In the genomic region with DNA sequence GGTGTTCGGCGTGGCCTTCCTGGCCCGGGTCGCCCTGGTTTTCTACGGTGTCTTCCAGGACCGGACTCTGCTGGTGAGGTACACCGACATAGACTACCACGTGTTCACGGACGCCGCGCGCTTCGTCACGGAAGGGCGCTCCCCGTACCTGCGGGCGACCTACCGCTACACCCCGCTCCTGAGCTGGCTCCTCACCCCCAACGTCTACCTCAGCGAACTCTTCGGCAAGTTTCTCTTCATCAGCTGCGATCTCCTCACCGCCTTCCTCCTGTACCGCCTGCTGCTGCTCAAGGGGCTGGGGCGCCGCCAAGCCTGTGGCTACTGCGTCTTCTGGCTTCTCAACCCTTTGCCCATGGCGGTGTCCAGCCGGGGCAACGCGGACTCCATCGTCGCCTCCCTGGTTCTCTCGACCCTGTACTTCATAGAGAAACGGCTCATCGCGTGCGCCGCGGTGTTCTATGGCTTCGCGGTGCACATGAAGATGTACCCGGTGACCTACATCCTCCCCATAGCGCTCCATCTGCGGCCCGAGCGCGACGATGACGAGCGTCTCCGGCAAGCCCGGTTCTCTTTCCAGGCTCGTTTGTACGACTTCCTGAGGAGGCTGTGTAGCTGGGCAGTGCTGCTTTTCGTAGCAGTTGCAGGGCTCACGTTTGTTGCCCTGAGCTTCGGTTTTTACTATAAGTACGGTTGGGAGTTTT, we compare ENCODE assay signal across 8 mouse cellular contexts. TPM values are rescaled to one million over a fixed set of nuclear protein-coding genes. Genes with fewer than 3 reads are reported as not detected.
DNase-seq lines count a peak whose midpoint lies in the region; ATAC-seq and TF ChIP-seq lines count a peak whose summit lies in the region.

No protein-coding gene starts in this region.

- H3K9me3 ChIP-seq in forebrain, embryonic 13.5 days (replicated peaks) = no peaks in the 10 kb centered on the region
- no peaks in the 10 kb centered on the region; the same call in 1 of the 2 replicates for H3K9me3 ChIP-seq in intestine, embryonic 14.5 days (ENCODE audit: control insufficient read depth, low read length)
- H3K9me3 ChIP-seq in stomach, embryonic 15.5 days = no peaks in the 10 kb centered on the region

- TF ChIP-seq CTCF in left cerebral cortex, adult 2 months (IDR thresholded peaks at IDR 0.05) = no peak

- peaks cover 21% of the 10 kb centered on the region for H3K36me3 ChIP-seq in forebrain, embryonic 13.5 days (ENCODE audit: poor library complexity, severe bottlenecking)
- H3K36me3 ChIP-seq in intestine, embryonic 14.5 days (ENCODE audit: control insufficient read depth, insufficient read depth, low read length) = peaks cover 26% of the 10 kb centered on the region
- H3K36me3 ChIP-seq in macrophage (ENCODE audit: inconsistent target) = peaks cover 17% of the 10 kb centered on the region; the same call in 1 of the 2 replicates
- 0 out of 2 replicates have a peak, but pooled peaks cover 3% of the 10 kb centered on the region for H3K36me3 ChIP-seq in stomach, embryonic 15.5 days

- H3K4me2 ChIP-seq in forebrain, embryonic 13.5 days = peak overlapping the region; percentile 100
- peak overlapping the region; percentile 94 for H3K4me2 ChIP-seq in intestine, embryonic 14.5 days (ENCODE audit: low read length)
- H3K4me2 ChIP-seq in stomach, embryonic 15.5 days = peak overlapping the region; percentile 95

- WGBS in forebrain, embryonic 13.5 days = 3% methylated on average over 62 of the region's 62 CpGs
- 2% methylated on average over 62 of the region's 62 CpGs for WGBS in intestine, embryonic 14.5 days
- under 1% methylated on average over 62 of the region's 62 CpGs for WGBS in macrophage (ENCODE audit: missing documents)
- 2% methylated on average over 61 of the region's 62 CpGs for WGBS in stomach, embryonic 15.5 days

- H3K27me3 ChIP-seq in forebrain, embryonic 13.5 days = no peaks in the 10 kb centered on the region
- H3K27me3 ChIP-seq in intestine, embryonic 14.5 days (replicated peaks; ENCODE audit: control insufficient read depth, insufficient read depth, low read length) = no peaks in the 10 kb centered on the region
- H3K27me3 ChIP-seq in stomach, embryonic 15.5 days (replicated peaks) = no peaks in the 10 kb centered on the region

- intact Hi-C loops in left cerebral cortex, adult 2 months (cut with DNase I) = no loop called here

- ATAC-seq in forebrain, embryonic 13.5 days = no peak; the same call in 1 of the 2 replicates
- ATAC-seq in intestine, embryonic 14.5 days (replicated peaks; ENCODE audit: low FRiP score, low TSS enrichment, low read depth) = no peak; the same call in none of the 2 replicates
- no peak; the same call in 1 of the 2 replicates for ATAC-seq in stomach, embryonic 15.5 days (ENCODE audit: insufficient read depth, low FRiP score, low read depth)

- peak overlapping the region; percentile 92 for H3K9ac ChIP-seq in forebrain, embryonic 13.5 days
- H3K9ac ChIP-seq in intestine, embryonic 14.5 days (ENCODE audit: low read length) = peak overlapping the region; percentile 86
- H3K9ac ChIP-seq in stomach, embryonic 15.5 days = peak overlapping the region; percentile 76

- H3K27ac ChIP-seq in left cerebral cortex, adult 2 months = peak overlapping the region; percentile 82
- H3K27ac ChIP-seq in forebrain, embryonic 13.5 days = peak overlapping the region; percentile 25
- peak overlapping the region; percentile 43; the same call in 1 of the 2 replicates for H3K27ac ChIP-seq in intestine, embryonic 14.5 days (ENCODE audit: low read depth)
- H3K27ac ChIP-seq in macrophage = peak overlapping the region; percentile 28; the same call in 1 of the 2 replicates
- H3K27ac ChIP-seq in stomach, embryonic 15.5 days = peak overlapping the region; percentile 60

- H3K79me2 ChIP-seq in macrophage (ENCODE audit: inconsistent target) = peaks cover 54% of the 10 kb centered on the region

- DNase-seq in left cerebral cortex, adult 2 months (ENCODE audit: extremely low spot score in 1 of 2, low spot score in 2 of 2) = no peak
- DNase-seq in left cerebral cortex, adult 18-20 months (ENCODE audit: low spot score in 2 of 2) = no peak
- peak; percentile 45 for DNase-seq in NIH3T3 (ENCODE audit: low read depth)
- peak; percentile 72 for DNase-seq in intestine, embryonic 14.5 days (ENCODE audit: low spot score)
- no peak for DNase-seq in right cerebral cortex, postnatal 14 days

- H3K4me1 ChIP-seq in forebrain, embryonic 13.5 days = peaks cover 35% of the 10 kb centered on the region
- H3K4me1 ChIP-seq in intestine, embryonic 14.5 days (replicated peaks; ENCODE audit: control insufficient read depth, insufficient read depth, low read length) = peaks cover 6% of the 10 kb centered on the region; the same call in 1 of the 2 replicates
- peaks cover 13% of the 10 kb centered on the region for H3K4me1 ChIP-seq in stomach, embryonic 15.5 days

- peak overlapping the region; percentile 100 for H3K4me3 ChIP-seq in left cerebral cortex, adult 2 months
- peak overlapping the region; percentile 97 for H3K4me3 ChIP-seq in forebrain, embryonic 13.5 days
- H3K4me3 ChIP-seq in intestine, embryonic 14.5 days (ENCODE audit: low read depth, low read length) = peak overlapping the region; percentile 92
- H3K4me3 ChIP-seq in macrophage (ENCODE audit: inconsistent target) = peak overlapping the region; percentile 77
- H3K4me3 ChIP-seq in stomach, embryonic 15.5 days (replicated peaks) = peak overlapping the region; percentile 88

RNA-seq across cellular contexts. Expression of gene Pigm, which starts 0.6 kb away (rescaled TPM):
- total RNA-seq in left cerebral cortex, adult 2 months (2021) = 1 to 10 TPM; 9.3 to 9.8 TPM
- 1 to 10 TPM; 7.9 to 8.6 TPM for total RNA-seq in left cerebral cortex, adult 18-20 months (2021)
- 5.6 and 6.2 TPM in 2 replicates for polyA plus RNA-seq in forebrain, embryonic 13.5 days (2015; fragmentation: Nextera tagmentation; extraction: Ambion mirVana)
- 8.7 TPM in 2 replicates for polyA plus RNA-seq in intestine, embryonic 14.5 days (2014; fragmentation: Nextera tagmentation; extraction: Ambion mirVana)
- 10 to 100 TPM in 24 of 26 experiments, 1 to 10 TPM in 2; 8.4 to 37.2 (median 20.2) TPM for total RNA-seq in macrophage (2018; cell fraction: chromatin; rRNA removed)
- 10 to 100 TPM in 3 of 26 experiments, 1 to 10 TPM in 23; 6.0 to 11.9 (median 8.2) TPM for total RNA-seq in macrophage (2018; cell fraction: cytosol; rRNA removed)
- 10 to 100 TPM; 16.2 to 47.3 (median 25.2) TPM for total RNA-seq in macrophage (2018; cell fraction: nucleus; rRNA removed)
- polyA plus RNA-seq in macrophage (2018) = 5.6 to 9.2 TPM (median 7.8 TPM) in 3 replicates
- polyA plus RNA-seq in stomach, embryonic 15.5 days (2015; fragmentation: Nextera tagmentation; extraction: Ambion mirVana) = 6.1 and 6.7 TPM in 2 replicates

RNA-seq across cellular contexts. Expression of gene Kcnj10, which starts 35.9 kb away (rescaled TPM):
- total RNA-seq in left cerebral cortex, adult 2 months (2021) = 100 to 1,000 TPM in 1 of 2 experiments, 10 to 100 TPM in 1; 86.5 to 108 TPM
- 10 to 100 TPM; 67.5 to 87.1 TPM for total RNA-seq in left cerebral cortex, adult 18-20 months (2021)
- 1.2 and 1.5 TPM in 2 replicates for polyA plus RNA-seq in forebrain, embryonic 13.5 days (2015; fragmentation: Nextera tagmentation; extraction: Ambion mirVana)
- polyA plus RNA-seq in intestine, embryonic 14.5 days (2014; fragmentation: Nextera tagmentation; extraction: Ambion mirVana) = 0.07 and 0.09 TPM in 2 replicates
- under 1 TPM in 3 of 26 experiments, not detected in 23; 0.10 to 0.13 (median 0.12) TPM for total RNA-seq in macrophage (2018; cell fraction: chromatin; rRNA removed)
- under 1 TPM; 0.08 to 0.67 (median 0.20) TPM for total RNA-seq in macrophage (2018; cell fraction: cytosol; rRNA removed)
- under 1 TPM in 22 of 26 experiments, not detected in 4; 0.11 to 0.51 (median 0.24) TPM for total RNA-seq in macrophage (2018; cell fraction: nucleus; rRNA removed)
- 0.28 to 1.9 TPM (median 0.66 TPM) in 3 replicates for polyA plus RNA-seq in macrophage (2018)
- polyA plus RNA-seq in stomach, embryonic 15.5 days (2015; fragmentation: Nextera tagmentation; extraction: Ambion mirVana) = 0.10 and 0.17 TPM in 2 replicates

RNA-seq across cellular contexts. Expression of gene Kcnj9, which starts 47.8 kb away (rescaled TPM):
- 100 to 1,000 TPM; 137 to 138 TPM for total RNA-seq in left cerebral cortex, adult 2 months (2021)
- total RNA-seq in left cerebral cortex, adult 18-20 months (2021) = 100 to 1,000 TPM; 132 to 133 TPM
- polyA plus RNA-seq in forebrain, embryonic 13.5 days (2015; fragmentation: Nextera tagmentation; extraction: Ambion mirVana) = 1.8 and 3.0 TPM in 2 replicates
- 0.04 TPM in 1 of 2 replicates, not detected in the other for polyA plus RNA-seq in intestine, embryonic 14.5 days (2014; fragmentation: Nextera tagmentation; extraction: Ambion mirVana)
- total RNA-seq in macrophage (2018; cell fraction: chromatin; rRNA removed) = under 1 TPM in 5 of 26 experiments, not detected in 21; 0.17 to 0.40 (median 0.33) TPM
- total RNA-seq in macrophage (2018; cell fraction: cytosol; rRNA removed) = under 1 TPM in 1 of 26 experiments, not detected in 25; 0.03 TPM
- total RNA-seq in macrophage (2018; cell fraction: nucleus; rRNA removed) = under 1 TPM in 6 of 26 experiments, not detected in 20; 0.24 to 0.59 (median 0.31) TPM
- 0.06 to 0.33 TPM in 2 of 3 replicates, not detected in the other for polyA plus RNA-seq in macrophage (2018)
- polyA plus RNA-seq in stomach, embryonic 15.5 days (2015; fragmentation: Nextera tagmentation; extraction: Ambion mirVana) = 0.05 and 0.09 TPM in 2 replicates

Comparison
In these comparisons a context has a peak if more than half of its experiments do, and no peak if none do; other contexts are left out.
1. DNase-seq: peak in NIH3T3 (single experiment) and intestine, embryonic 14.5 days (single experiment); none in left cerebral cortex, adult 2 months (0 of 2), left cerebral cortex, adult 18-20 months (0 of 2) and right cerebral cortex, postnatal 14 days (single experiment).
2. H3K27ac ChIP-seq: peak in every context shown above with its lines; median percentile 82 in left cerebral cortex, adult 2 months; 60 in stomach, embryonic 15.5 days; 43 in intestine, embryonic 14.5 days; 28 in macrophage; 25 in forebrain, embryonic 13.5 days.
3. Peak in every context shown above with its lines, with median percentiles within 50 percentile points of each other: H3K4me3 ChIP-seq, H3K4me2 ChIP-seq and H3K9ac ChIP-seq.